Mouse (Mus musculus) G1E (cell line): ENCODE measurements at regions not wholly inside any gene's neighbourhood (a gene's known extent, or its start where the extent isn't known, plus 50 kb on each side); places are given as distances from the start of the nearest gene placed in this dataset.

ENCODE experiments used
- CTCF ChIP-seq: IDR thresholded peaks from 2 replicates; pipeline ENCODE4 v1.5.1; 2012; ENCODE audit warnings: low read depth, low read length, inconsistent platforms, mixed read lengths
- POLR2AphosphoS5 ChIP-seq: IDR thresholded peaks from 2 replicates; pipeline ENCODE4 v1.6.1; 2012; ENCODE audit warnings: low read depth, low read length, inconsistent platforms; ENCODE audit not compliant: insufficient replicate concordance

DNA sequence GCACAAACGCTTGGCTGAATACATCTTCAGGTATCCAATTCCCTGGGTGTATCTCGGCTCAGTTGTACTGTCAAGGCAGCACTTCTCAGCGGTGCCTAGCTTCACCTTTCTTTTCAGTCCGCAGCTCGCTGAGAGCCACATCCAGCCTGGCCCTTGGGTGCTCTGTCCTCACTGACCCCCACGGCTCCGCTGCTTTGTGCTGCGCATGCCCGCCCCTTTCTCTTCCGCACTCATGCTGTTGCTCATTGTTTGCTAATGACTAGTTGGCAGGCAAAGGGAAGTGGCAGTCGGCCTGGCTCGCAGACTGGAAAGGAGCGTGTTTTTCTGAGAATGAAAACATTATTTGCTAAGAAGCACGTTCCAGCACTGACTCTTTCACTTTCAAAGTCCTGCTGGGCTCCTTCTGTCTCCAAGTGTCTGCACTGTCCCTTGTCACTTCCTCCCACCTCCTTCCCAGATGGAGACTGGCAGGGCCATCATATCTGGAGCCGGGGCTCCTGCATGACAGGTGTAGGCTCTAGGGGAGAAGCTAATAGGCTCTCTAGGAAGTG, 146.7 kb upstream of the Kif2a start:
- TF ChIP-seq CTCF (no peak), POLR2AphosphoS5 (no peak)
